Mouse (Mus musculus) right cerebral cortex, adult 18-20 months (tissue): Measurements from ENCODE around the gene Cd300lf.

Source experiments
- DNase-seq: peaks from one replicate; pipeline ENCODE4 v3.0.0; 2022; ENCODE audit warnings: mixed read lengths

The Cd300lf gene

DNA sequence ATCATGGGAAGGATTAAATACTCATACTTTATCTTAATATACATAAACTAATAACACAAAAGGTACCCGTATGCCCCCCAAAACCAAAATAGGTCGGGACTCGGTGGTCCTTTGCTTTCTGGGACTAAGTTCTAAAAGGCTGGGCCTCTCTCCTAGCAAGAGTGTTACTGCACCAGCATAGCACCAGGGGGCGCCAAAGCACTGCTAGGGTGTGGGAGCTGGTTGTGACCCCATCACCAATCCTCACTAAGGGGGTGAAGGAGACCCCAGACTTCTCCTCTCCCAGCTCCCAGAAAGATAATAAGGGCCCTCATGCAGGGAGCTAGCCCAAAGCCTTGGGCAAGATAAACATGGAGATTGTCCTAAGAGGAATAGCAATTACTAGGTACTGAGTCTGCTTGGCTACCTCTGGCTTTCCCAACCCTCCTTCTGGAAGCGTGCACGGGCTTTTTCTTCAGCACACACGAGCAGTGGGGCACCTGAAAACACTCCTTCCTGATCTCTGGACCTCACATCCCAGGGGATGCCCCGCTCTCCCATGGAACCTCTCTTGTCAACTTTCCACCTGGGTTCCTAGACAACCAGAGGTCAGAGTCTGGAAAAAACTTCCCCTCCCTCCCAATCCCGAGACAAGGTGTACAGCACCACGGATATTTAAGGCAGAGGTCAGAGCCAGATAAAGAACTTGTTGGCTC is 27.2 kb upstream of the Cd300lf start:
- peak; percentile 44 for DNase-seq

DNA sequence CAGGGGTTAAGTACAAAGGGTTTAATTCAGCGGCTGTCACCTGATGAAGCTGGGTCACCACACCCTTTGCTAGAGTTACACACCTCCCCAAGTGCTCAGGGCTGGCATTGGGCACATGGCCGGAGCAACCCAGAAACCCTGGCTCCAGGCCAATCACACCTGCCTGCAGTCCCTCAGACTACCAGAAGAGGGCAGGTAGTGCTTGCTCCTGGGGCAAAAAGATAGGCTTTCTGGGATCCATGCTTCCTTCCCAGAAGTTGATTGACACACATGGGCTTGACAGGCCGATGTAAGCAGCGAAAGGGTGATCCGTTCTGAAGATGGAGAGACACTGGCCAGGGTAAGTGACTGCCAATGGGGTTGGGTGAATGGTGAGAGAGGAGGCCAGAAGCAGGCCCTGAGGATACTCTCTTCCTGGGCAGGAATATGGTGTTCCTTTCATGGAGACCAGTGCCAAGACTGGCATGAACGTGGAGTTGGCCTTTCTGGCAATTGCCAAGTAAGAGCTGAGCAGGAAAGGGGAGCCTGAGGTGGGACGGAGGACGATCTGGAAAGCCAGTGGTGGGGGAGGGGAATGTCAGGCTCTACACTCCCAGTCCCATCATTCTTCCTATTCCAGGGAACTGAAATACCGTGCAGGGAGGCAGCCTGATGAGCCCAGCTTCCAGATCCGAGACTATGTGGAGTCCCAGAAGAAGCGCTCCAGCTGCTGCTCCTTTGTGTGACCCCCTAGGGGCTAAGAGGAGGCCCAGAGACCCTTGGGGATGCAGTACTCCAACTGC is 26.4 kb upstream of the Cd300lf start:
- DNase-seq = peak; percentile 43

DNA sequence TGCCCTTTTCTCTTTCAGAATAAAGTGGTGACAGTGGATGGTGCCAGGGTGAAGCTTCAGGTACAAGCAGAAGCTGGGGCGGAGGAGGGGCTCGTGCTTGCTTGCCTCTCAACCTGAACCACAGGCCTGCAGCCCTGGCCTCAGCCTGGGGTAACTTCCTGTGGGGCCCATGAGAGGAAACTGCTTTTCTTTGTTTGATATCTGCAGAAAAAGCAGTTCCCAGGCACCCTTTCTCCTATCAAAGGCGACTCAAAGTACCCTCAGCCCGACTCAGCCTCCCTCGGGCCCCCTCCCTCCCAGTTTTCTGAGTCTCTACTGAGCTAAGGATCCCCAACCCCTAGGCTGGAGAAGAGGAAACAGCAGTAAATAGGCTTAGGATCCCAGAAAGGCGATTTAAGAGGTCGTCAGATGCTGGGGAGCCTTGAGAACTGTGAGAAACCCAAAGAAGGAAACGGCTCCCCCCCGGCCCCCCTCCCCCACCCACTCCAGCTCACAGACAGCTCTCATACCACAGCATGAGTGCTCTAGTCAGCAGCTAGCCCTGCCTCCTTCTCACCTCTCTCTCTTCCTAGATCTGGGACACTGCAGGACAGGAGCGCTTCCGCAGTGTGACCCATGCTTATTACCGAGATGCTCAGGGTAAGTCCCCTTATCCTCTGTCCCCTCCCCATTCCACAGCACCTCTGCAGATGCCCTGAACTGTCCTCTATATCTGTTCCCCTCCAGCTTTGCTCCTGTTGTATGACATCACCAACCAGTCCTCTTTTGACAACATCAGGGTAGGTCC is 24.3 kb upstream of the Cd300lf start:
- no peak for DNase-seq

DNA sequence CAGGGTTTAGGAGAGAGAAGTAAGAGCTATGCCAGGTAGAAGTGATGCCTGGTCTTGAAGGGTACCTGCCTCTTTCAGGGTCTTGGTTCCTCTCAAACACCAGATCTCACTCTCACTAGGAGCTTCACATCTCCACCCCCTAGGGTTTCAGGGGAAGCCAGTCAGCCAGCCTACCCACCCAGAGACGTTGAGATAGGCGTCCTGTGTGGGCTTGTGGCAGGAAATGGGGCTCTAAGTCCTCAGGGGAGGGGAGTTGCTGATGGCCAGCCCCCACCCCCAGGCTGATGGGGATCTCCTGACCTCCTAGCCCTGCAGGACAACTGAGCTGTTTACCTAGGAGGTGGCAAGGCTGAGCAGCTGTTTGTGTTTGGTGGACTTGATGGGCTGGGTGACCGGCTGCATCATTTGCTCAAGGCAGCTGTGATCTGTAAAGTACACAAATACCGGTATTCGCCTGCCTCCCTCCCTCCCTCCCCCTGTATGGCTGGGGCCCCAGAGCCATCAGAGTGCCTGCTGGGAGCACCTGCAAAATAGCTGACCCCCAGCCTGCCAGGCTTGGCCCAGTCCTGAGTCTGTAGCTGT is 21.4 kb upstream of the Cd300lf start:
- DNase-seq = no peak

DNA sequence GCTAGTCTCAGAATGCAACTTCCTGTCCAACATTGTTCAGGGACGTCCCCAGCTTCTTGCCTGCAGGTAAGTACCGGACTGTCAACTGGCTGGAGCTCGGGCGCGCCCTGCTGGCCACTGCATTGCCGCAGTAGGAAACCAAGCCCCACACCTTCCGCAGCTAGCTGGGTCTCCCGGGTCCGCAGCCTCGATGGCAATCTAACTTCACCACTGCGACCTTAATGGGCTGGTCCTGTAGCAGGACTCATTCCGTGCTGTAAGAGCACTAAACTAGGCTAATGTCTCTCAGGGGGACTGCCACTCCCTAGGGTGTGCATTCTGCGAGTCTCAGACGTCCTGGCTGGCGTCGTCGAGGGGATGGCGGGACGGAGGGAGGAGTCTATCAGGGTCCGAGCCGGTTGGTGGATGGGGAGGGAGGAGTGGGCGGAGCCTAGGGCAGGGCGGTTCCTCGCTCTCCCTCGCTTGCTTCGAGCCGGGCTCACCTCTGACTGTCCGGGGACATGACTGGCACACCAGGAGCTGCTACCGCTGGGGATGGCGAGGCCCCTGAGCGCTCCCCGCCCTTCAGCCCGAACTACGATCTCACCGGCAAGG is 20.0 kb upstream of the Cd300lf start:
- DNase-seq = peak; percentile 57

DNA sequence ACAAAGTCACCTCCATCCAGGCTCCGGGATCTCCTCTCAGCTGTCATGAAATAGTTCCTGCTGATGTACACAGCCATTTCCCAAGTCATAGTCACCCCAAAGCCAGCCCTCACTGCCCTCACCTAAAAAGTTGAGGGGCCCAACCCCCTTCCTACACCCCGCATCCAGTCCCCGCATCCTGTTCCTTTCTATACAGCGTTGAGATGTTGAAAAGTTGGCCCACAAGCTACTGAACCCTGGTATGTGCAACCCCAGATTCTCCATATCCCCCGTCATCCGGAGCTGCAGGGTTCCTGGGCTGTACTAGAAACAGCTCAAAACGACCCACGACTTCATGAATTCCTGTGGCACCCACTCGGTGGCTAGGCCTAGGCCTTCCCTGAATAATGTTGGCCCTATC is 19.3 kb upstream of the Cd300lf start:
- DNase-seq = no peak

DNA sequence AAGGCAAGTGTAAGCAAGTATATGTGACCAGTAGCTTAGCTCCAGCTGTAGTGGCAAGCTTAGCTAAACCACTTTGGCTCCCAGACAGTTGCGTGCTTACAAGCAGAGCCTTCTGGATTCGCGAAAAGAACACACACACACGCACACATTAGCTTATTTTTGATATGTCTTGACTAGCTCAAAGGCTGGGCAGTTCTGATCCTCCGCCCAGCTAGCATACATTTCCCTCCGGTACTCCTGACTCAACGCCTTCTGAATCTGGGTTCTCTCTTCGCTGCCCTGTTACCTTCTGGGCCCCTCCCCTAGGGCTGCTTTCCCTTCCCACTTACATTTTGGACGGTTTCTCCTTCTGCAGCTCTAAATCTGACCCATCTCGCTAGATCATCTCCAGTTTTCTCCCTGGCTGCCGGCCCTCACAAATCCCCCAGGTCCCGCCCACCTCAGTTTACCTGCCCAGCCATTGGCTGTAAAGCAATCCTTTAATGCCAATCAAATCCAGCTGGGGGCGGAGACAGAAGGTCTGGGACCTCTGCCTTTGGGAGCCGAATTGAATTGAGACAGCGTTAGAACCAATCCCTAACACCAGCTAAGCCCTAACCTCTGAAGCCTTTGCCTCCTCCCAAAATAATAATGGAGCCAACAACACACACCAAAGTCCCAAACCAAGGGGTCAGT is 18.1 kb upstream of the Cd300lf start:
- DNase-seq = no peak

DNA sequence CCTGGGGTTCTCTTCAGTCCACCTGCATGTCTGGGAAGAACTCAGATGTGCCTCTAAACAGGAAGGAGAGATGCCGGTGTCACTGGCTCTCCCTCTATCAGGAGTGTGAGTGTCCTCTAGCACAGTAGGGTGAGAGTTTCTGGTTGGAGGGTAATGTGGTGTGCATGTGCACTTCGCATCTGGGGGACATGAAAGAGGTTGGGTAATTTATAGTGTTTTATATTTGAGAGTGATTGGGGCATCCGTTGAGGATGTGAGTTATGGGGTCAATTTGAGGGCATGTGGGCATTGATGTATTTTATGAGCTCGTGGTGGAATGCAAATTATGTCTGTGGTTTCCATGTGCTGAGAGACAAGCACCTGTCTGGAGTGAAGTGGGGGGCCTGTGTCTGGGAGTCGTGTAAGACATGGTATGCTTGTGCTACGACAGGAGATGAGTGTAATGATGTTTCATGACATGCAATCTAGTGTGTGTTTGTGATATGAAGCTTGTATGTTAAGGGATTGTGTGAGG is 17.0 kb upstream of the Cd300lf start:
- DNase-seq = no peak

DNA sequence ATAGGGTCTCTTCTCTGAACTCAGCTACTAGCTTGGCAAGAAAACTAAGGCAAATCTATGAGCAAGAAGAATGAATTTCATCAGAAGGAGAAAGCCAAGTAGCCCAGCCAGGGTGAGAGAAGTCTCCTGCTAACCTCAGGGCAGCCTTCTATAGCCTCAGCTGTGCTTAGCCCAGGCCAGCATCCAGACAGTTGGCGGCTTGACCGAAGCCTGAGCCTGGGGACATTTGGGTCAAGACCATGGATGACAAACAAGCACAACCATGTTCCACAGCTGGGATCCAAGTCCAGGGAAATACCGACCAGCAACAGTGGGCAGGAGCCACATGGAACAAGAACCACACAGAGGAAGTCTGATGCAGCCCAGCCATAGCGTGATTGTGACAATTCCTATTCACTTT is 14.0 kb upstream of the Cd300lf start:
- no peak for DNase-seq

DNA sequence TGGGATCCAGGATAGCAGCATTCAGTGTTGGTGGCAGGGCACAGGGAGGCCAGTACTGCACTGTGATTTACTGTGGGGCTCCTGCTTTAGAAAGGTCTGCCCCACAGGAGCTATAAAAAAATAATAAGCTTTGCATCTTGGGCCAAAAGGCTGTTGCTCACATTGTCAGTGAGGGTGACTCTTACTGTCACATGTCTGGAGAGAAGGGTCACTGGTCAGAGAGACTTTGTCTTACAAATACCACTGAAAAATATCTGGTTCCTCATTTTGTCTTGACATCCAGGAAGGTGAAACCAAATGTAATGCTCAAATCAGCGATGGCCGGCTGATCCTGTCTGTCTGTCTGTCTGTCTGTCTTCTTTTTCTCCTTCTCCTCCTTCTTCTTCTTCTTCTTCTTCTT is 8.2 kb upstream of the Cd300lf start:
- DNase-seq = no peak

DNA sequence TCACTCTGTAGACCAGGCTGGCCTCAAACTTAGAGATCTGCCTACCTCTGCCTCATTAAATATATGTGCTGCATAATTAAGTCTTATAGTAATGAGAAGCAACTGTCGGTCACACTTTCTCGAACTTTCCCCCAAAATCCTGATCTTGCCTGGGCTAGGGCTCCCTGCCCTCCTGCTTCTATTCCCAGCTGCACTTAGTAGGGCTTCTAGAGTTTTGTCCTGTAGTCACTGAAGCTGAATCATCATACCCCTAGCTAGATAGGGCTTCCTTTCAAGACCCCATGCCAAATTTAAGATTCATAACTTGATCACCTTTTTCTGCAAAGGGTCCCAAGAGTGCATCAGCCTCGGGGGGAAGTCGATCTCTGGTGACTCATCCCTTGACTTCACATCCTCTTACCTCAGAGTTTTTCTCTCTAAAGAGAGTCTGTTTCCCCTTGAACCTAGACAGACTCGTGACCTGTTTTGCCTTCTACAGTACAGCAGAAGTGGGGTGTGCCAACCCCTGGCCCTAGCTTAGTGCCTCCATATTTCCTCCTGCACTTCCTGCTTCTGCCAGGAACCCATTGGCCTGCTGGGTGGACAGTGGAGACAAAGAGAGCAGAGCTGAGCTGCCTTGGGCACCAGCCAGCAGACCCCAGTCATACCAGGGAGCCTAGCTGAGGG is 4.9 kb upstream of the Cd300lf start:
- no peak for DNase-seq

DNA sequence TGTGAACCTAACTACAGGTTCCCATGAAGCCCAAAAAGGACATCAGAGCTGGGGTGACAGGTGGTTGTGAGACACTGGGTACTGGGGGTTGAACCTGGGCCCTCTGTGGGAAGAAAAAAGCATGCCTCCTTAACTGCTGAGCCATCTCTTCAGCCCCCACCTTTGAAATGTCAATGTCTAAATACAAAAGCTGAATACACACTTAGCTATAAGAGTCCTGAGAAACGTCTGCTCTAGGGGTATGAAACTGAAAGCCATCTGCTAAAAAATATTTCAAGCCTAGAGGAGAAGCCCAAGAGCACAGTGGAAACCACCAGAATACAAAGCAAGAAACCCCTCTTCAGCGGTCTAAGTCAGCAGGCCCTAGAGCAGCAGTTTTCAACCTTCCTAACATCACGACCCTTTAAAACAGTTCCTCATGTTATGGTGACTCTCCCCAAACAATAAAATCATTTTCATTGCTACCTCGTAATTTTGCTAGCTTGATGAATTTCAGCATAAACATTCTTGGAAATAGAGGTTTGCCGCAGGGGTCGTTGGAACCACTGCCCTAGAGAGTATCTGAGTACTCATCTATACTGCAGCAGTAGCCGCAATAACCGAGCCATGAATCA is 1.9 kb downstream of the Cd300lf start:
- DNase-seq = no peak

DNA sequence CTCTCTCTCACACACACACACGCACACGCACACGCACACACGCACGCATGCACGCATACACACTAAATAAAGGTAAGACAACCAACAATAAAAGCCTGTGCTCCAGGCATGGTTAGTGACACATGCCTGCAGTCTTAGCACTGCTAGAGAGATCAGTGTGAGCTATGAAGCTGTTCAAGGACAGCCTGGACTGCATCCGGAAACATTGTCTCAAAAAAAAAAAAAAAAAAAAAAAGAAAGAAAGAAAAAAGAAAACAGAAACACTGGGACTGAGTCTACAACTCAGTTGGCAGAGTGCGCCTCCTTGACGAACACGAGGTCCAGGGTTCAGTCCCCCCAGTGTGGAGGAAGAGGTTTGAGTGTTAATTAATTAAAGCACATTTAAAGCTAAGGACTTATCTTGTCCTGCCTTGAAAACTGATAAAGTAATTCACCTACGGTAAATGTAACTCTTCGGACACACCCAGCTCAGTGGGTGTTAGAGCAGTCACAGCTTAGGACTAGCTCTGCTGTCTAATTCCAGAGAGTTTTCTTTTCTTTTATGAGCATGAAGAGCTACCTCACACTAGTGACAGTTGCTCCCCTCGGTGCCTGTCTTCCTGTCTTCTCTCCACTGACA is 4.2 kb downstream of the Cd300lf start:
- no peak for DNase-seq

DNA sequence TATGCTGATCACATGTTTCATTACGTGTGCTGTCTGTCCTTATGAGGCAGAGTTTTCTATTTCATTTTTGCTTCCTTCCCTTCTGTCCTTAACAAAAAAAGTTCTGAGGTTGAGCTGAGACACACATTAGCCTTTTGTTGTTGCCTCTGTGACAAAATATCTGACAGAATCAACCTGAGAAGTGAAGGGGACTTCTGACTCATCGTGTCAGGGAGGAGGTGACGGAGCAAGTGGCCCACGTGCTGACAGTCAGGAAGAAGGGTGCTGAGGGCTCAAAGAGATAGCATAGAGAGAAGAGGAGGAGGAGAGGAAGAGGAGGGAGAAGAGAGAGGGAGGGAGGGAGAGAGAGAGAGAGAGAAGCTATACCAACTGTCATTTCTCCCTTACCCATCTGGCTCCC is 5.3 kb downstream of the Cd300lf start:
- no peak for DNase-seq

DNA sequence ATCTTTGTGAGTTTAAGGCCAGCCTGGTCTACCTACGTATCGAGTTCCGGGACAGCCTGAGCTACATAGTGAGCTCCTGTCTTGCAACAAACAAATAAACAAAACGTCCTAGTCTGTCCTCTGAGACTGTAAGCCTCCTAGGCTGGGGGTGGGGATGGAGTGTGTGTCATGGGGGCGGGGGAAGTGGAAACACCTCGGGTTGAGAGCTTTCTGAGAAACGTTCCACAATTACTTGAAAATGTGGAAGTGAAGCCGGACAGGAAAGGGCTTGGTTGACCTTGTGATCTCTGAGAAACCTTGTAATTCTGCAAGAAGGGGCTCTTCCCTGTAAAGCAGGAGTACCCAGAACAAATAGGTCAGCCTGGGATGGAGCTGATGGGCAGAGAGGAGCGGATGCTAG is 14.4 kb downstream of the Cd300lf start:
- no peak for DNase-seq

DNA sequence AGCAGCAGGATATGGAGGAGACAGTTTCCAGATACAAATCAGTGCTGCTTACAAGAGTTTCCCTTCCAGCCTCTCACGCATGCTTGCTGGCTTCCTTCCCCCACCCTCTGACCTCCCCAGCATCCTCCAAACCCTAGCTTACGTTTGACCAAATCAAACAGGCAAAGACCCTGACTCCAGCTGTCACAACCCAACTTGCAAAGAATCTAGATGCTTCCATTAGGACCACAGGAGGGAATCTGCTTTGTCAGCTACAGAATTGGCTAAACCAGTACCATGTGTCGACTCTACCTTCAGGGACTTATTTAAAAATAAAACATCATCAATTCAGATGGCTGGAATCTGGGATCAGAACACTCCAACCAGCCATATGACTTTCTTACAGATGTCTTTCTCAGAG is 21.6 kb downstream of the Cd300lf start:
- no peak for DNase-seq

DNA sequence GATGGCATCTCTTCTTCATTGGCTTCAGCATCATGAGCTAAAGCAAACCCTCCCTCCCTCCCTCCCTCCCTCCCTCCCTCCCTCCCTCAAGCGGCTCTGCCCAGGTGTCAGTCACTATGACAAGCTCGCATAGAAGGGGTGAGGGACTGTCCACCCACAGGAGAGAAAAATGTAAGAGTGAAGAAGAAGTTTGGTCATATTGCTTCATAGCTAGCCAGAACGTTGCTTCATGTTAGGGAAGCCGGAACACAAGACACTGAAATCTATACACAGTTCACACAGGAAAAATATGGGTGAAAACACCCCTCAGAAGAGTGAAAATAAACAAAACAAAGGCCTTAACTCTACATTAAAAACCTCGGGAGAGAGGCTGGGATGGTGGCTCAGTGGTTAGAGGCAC is 23.5 kb downstream of the Cd300lf start:
- no peak for DNase-seq

DNA sequence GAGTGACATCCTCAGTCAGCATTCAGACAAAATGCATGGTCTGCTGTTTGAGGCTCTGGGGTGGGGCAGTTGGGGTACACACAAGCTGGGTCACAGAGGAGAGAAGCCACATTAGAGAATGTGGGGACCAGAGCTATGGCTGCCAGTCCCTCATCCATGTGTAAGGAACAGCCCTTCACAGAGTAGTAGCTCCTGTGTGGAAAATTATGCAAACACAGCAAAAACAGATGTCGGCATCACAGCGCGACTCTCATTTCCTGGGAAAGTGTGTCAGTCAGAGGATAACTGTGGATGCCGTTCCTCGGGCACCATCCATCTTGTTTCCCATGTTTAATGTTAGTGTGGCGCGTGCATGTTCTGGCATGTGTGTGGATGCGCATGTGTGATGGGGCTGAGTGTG is 25.6 kb downstream of the Cd300lf start:
- DNase-seq = no peak

DNA sequence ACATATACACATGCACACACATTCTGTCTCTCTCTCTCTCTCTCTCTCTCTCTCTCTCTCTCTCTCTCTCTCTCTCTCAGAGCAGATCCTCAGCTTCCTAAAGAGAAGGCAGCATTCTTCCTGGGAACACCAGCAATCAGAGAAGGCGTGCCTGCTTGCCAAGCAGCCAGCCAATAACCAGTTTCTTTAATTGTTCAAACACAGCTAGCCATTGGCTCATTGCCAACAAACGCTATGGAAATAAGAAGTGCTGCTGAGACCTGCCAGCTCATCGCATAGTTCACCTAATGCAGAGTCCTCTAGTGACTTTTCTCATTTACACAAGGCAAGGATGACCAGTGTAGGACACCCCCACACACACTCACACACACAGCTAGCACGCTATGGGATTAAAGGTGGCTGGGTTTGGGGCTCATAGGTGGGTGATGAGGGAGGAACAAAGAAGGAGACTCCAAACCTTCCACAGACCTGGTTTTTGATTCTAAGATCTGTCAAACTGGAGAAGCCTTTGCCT is 26.3 kb downstream of the Cd300lf start:
- DNase-seq = no peak

DNA sequence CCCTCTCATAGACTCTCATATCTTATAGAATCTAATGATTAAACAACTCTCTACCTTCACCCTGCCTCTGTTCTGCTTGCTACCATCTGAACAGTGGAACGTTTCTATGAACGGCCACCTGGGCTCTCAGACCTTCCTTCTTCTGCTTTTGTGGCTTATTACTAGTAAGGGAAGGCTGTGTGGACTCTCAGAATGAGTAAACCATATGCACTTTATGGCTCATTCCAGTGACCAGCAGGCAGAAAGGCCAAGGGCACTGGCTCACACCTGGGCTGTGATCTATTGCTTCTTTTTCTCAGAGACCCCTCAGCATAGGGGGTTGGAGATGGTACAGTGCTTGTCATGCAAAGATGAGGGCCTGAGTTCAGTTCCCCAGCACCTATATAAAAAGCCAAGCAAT is 27.2 kb downstream of the Cd300lf start:
- DNase-seq = no peak
